Mouse (Mus musculus) ES-E14 (cell line): ENCODE results near the gene Jade1. TPM values are rescaled to one million over a fixed set of nuclear protein-coding genes. Genes with fewer than 3 reads are reported as not detected.
A peak's percentile ranks its signal among the peaks of the same experiment; 100 is the strongest.

Source experiments
- DNase-seq: peaks from one replicate; pipeline ENCODE4 v3.0.0-alpha.2; 2013; ENCODE audit warnings: low read depth, low spot score
- H3K27ac ChIP-seq: 2 replicates; pipeline ENCODE4 v1.5.1; 2012; ENCODE audit warnings: low read depth, mild to moderate bottlenecking, low read length, moderate library complexity, mixed read lengths; ENCODE audit not compliant: poor library complexity, insufficient read depth, severe bottlenecking
- H3K36me3 ChIP-seq: 2 replicates; pipeline ENCODE4 v1.6.1; 2012; ENCODE audit warnings: mild to moderate bottlenecking, low read length, moderate library complexity, mixed read lengths; ENCODE audit not compliant: control insufficient read depth, poor library complexity, insufficient read depth, severe bottlenecking
- H3K4me1 ChIP-seq, 2 experiments: fragments of 150-350 bp in 1 of 2; sonication (generic) in 1 of 2; 2 replicates each; pipeline ENCODE4 v1.6.1; 2012; ENCODE audit warnings: low read length in 2 of 2, mild to moderate bottlenecking in 1 of 2, mixed read lengths in 1 of 2; ENCODE audit not compliant: control insufficient read depth in 2 of 2, insufficient read depth in 2 of 2, poor library complexity in 1 of 2
- H3K4me3 ChIP-seq, 2 experiments: fragments of 150-350 bp in 1 of 2; sonication (generic) in 1 of 2; 2 replicates each; pipeline ENCODE4 v1.5.1; 2012; ENCODE audit warnings: low read length in 2 of 2, low read depth in 1 of 2, mild to moderate bottlenecking in 1 of 2, mixed read lengths in 1 of 2; ENCODE audit not compliant: insufficient read depth in 1 of 2, poor library complexity in 1 of 2, severe bottlenecking in 1 of 2
- H3K9ac ChIP-seq: 2 replicates; pipeline ENCODE4 v1.6.1; 2012; ENCODE audit warnings: low read depth, mild to moderate bottlenecking, low read length, mixed read lengths; ENCODE audit not compliant: poor library complexity, insufficient read depth, severe bottlenecking
- H3K9me3 ChIP-seq: fragments of 150-350 bp; sonication (generic); 2 replicates; pipeline ENCODE4 v1.6.1; 2012; ENCODE audit warnings: low read depth, mild to moderate bottlenecking, low read length; ENCODE audit not compliant: control insufficient read depth, insufficient read depth
- CHD2 ChIP-seq: IDR thresholded peaks from 2 replicates; pipeline ENCODE4 v1.6.1; 2014; ENCODE audit warnings: mild to moderate bottlenecking, low read depth, low read length, inconsistent platforms
- HCFC1 ChIP-seq: IDR thresholded peaks from 2 replicates; pipeline ENCODE4 v1.6.1; 2012; ENCODE audit warnings: low read length, inconsistent platforms, borderline replicate concordance; ENCODE audit not compliant: insufficient read depth
- MAFK ChIP-seq: IDR thresholded peaks from 2 replicates; pipeline ENCODE4 v1.6.1; 2014; ENCODE audit warnings: mild to moderate bottlenecking, low read depth, low read length, inconsistent platforms; ENCODE audit not compliant: insufficient read depth
- ZC3H11A ChIP-seq: IDR thresholded peaks from 2 replicates; pipeline ENCODE4 v1.6.1; 2012; ENCODE audit warnings: low read depth, mild to moderate bottlenecking, inconsistent platforms, low read length, borderline replicate concordance
- ZNF384 ChIP-seq: IDR thresholded peaks from 2 replicates; pipeline ENCODE4 v1.6.1; 2012; ENCODE audit warnings: low read depth, low read length, inconsistent platforms
- in situ Hi-C, 2 experiments: fragments of 600-800 bp; cut with MboI; formaldehyde crosslinking; loops; one replicate each; pipeline ENCODE4 v1.15.1; 2025; ENCODE audit warnings: low sequenced_read_pairs in 2 of 2, inconsistent platforms in 1 of 2; ENCODE audit not compliant: unreplicated experiment in 2 of 2
- total RNA-seq: library from RNA; depleted of rRNA; stranded (reverse); fragments of 300-350 nt; gene quantifications from 2 replicates; pipeline ENCODE4 v1.2.3, GENCODE M21; 2012

The Jade1 gene
- total RNA-seq, 1 experiment = 218 TPM

GRCm38 (mm10) chr3:41557267-41557995 lies 1.9 kb downstream of the Jade1 start:
- Histone ChIP-seq H3K4me1 (peaks cover 2 to 6% of the 10 kb centered on the region in 2 experiments; a peak in 3 of 4 replicates), H3K27ac (peak overlapping the region; percentile 66), H3K9me3 (no peaks in the 10 kb centered on the region), H3K36me3 (peaks cover 41% of the 10 kb centered on the region), H3K9ac (peak overlapping the region; percentile 85), H3K4me3 (peak overlapping the region; percentile 61 to 95)
- DNase-seq = peak; percentile 77
- TF ChIP-seq ZC3H11A = no peak
- no peak for TF ChIP-seq ZNF384
- TF ChIP-seq HCFC1 = no peak
- no peak for TF ChIP-seq CHD2
- no peak for TF ChIP-seq MAFK
- in situ Hi-C loops = no loop called here

GRCm38 (mm10) chr3:41560489-41560888 lies 5.0 kb downstream of the Jade1 start:
- in situ Hi-C loops = no loop called here
- Histone ChIP-seq H3K27ac (no peak overlapping the region; the same call in 1 of the 2 replicates), H3K4me3 (peak overlapping the region in 1 of 2 experiments; percentile 22; a peak in 2 of 4 replicates), H3K4me1 (peaks cover 0 to 8% of the 10 kb centered on the region in 2 experiments; a peak in 2 of 4 replicates), H3K9me3 (no peaks in the 10 kb centered on the region), H3K9ac (peak overlapping the region; percentile 60), H3K36me3 (peaks cover 46% of the 10 kb centered on the region)
- peak; percentile 90 for TF ChIP-seq ZNF384
- TF ChIP-seq ZC3H11A = no peak
- TF ChIP-seq HCFC1 = no peak
- TF ChIP-seq MAFK = no peak
- TF ChIP-seq CHD2 = no peak
- no peak for DNase-seq

GRCm38 (mm10) chr3:41561787-41562186 lies 6.3 kb downstream of the Jade1 start:
- Histone ChIP-seq H3K36me3 (peaks cover 41% of the 10 kb centered on the region), H3K9me3 (no peaks in the 10 kb centered on the region), H3K9ac (no peak overlapping the region), H3K4me1 (peaks cover 0 to 8% of the 10 kb centered on the region in 2 experiments; a peak in 2 of 4 replicates), H3K4me3 (no peak overlapping the region), H3K27ac (no peak overlapping the region; the same call in 1 of the 2 replicates)
- DNase-seq = no peak
- in situ Hi-C loops = no loop called here
- TF ChIP-seq ZNF384 = no peak
- TF ChIP-seq HCFC1 = no peak
- no peak for TF ChIP-seq ZC3H11A
- TF ChIP-seq CHD2 = no peak
- TF ChIP-seq MAFK = no peak

- Histone ChIP-seq H3K27ac (peak overlapping the region; percentile 62), H3K9me3 (no peaks in the 10 kb centered on the region), H3K9ac (peak overlapping the region; percentile 87), H3K36me3 (peaks cover 35% of the 10 kb centered on the region), H3K4me1 (peaks cover 8% of the 10 kb centered on the region in 2 experiments; a peak in 2 of 4 replicates), H3K4me3 (peak overlapping the region; percentile 76 to 90)
- no peak for DNase-seq
- in situ Hi-C loops = no loop called here
- TF ChIP-seq CHD2 = 0 out of 2 replicates have a peak, but pooled peaks have one; percentile 2
- TF ChIP-seq HCFC1 = no peak
- TF ChIP-seq ZNF384 = no peak
- TF ChIP-seq MAFK = no peak
Measured at GRCm38 (mm10) chr3:41563211-41563931, 7.8 kb downstream of the Jade1 start.
